Mouse (Mus musculus) intestine, postnatal 0 days (tissue): ENCODE measurements around the gene Cers1. TPM values are rescaled to one million over a fixed set of nuclear protein-coding genes. Genes with fewer than 3 reads are reported as not detected.

Source experiments
- ATAC-seq: fragments of 200-750 bp; cut with Nextera tagmentation; 2 replicates; pipeline ENCODE4 v1.8.0; 2017; ENCODE audit warnings: mild to moderate bottlenecking, moderate TSS enrichment, moderate library complexity
- H3K27ac ChIP-seq: fragments of 300-500 bp; sonication (generic); 2 replicates; pipeline ENCODE4 v1.5.1; 2014; ENCODE audit warnings: mild to moderate bottlenecking, low read depth, low read length, moderate library complexity
- H3K27me3 ChIP-seq: fragments of 300-500 bp; sonication (generic); replicated peaks from 2 replicates; pipeline ENCODE4 v1.6.1; 2014; ENCODE audit warnings: low read length, mixed read lengths; ENCODE audit not compliant: control insufficient read depth, insufficient read depth
- H3K36me3 ChIP-seq: fragments of 300-500 bp; sonication (generic); 2 replicates; pipeline ENCODE4 v1.6.1; 2014; ENCODE audit warnings: mild to moderate bottlenecking, moderate library complexity; ENCODE audit not compliant: control insufficient read depth, insufficient read depth
- H3K4me1 ChIP-seq: fragments of 300-500 bp; sonication (generic); replicated peaks from 2 replicates; pipeline ENCODE4 v1.6.1; 2014; ENCODE audit warnings: antibody characterized with exemption, low read length, mixed read lengths; ENCODE audit not compliant: control insufficient read depth, insufficient read depth
- H3K4me2 ChIP-seq: fragments of 300-500 bp; sonication (generic); replicated peaks from 2 replicates; pipeline ENCODE4 v1.6.1; 2014; ENCODE audit warnings: low read depth, mild to moderate bottlenecking, moderate library complexity
- H3K4me3 ChIP-seq: fragments of 300-500 bp; sonication (generic); 2 replicates; pipeline ENCODE4 v1.5.1; 2014; ENCODE audit warnings: low read depth, low read length
- H3K9ac ChIP-seq: fragments of 300-500 bp; sonication (generic); 2 replicates; pipeline ENCODE4 v1.6.1; 2014; ENCODE audit warnings: mild to moderate bottlenecking, low read depth, low read length
- H3K9me3 ChIP-seq: fragments of 300-500 bp; sonication (generic); 2 replicates; pipeline ENCODE4 v1.6.1; 2016; ENCODE audit warnings: mixed run types; ENCODE audit not compliant: control insufficient read depth
- CTCF ChIP-seq: sonication (generic); IDR thresholded peaks from 2 replicates; pipeline ENCODE4 v1.5.1; 2016; ENCODE audit warnings: low read depth, mild to moderate bottlenecking, control low read depth, antibody characterized with exemption, moderate library complexity
- WGBS: fragments of 180-500 bp; shearing (Covaris S2); extraction: QIAGEN DNeasy Blood & Tissue Kit; methylation state at CpG from one replicate; pipeline ENCODE4 v1.1.7; 2014; 5-methylcytosine and 5-hydroxymethylcytosine counted together
- polyA plus RNA-seq: library from polyadenylated mRNA; unstranded; fragments of >200 nt; fragmentation: Nextera tagmentation; extraction: Ambion mirVana; gene quantifications from 2 replicates; pipeline ENCODE4 v1.2.1, GENCODE M21; 2015

Gene Cers1
- polyA plus RNA-seq, 1 experiment from 2014 or later = 1.7 TPM

- Histone ChIP-seq H3K4me2 (peak overlapping the region; percentile 64), H3K9me3 (no peaks in the 10 kb centered on the region), H3K9ac (0 out of 2 replicates have a peak overlapping the region, but pooled peaks have one; percentile 12), H3K4me1 (0 out of 2 replicates have a peak, but pooled peaks cover 3% of the 10 kb centered on the region), H3K27ac (no peak overlapping the region), H3K27me3 (peaks cover 62% of the 10 kb centered on the region), H3K4me3 (peak overlapping the region; percentile 42), H3K36me3 (no peaks in the 10 kb centered on the region)
- no peak for TF ChIP-seq CTCF
- WGBS = 1% methylated on average over 48 of the region's 53 CpGs
- ATAC-seq = peak; percentile 49
Measured at GRCm38 (mm10) chr8:70374318-70374927, 58.8 kb downstream of the Cers1 start.

DNA sequence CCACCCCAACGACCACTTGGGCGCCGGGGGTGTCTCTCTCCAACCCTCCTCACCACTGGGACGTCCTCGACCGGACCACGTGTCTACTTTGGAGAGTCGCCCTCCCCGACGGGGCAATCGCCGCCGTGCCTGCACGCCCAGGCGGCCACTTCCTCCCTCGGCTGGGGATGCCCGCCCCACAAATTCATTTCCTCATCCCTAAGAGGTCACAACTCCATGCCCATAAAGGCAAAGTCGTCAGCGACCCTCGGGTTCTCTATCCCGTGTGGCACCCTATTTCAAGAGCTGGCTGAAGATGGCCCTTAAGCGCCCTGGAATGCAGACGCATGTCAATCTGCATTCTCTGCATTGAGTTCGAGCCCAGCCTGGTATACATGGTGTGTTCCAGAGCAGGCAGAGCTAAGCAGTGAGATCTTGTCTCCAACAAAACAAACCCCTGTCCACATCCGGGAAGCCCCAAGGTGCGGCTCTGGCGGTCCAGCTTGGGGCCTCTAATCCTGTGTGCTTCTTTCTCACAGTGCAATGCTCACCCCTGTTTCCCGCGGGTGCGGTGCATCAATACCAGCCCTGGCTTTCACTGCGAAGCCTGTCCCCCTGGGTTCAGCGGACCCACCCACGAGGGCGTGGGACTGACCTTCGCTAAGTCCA lies 59.8 kb downstream of the Cers1 start:
- H3K4me3 ChIP-seq = peak overlapping the region; percentile 42
- H3K27ac ChIP-seq = no peak overlapping the region
- 0 out of 2 replicates have a peak, but pooled peaks cover 3% of the 10 kb centered on the region for H3K4me1 ChIP-seq
- H3K4me2 ChIP-seq = peak overlapping the region; percentile 64
- no peak overlapping the region for H3K9ac ChIP-seq
- no peaks in the 10 kb centered on the region for H3K36me3 ChIP-seq
- peaks cover 62% of the 10 kb centered on the region for H3K27me3 ChIP-seq
- ATAC-seq = no peak; the same call in 1 of the 2 replicates
- no peak for TF ChIP-seq CTCF
- H3K9me3 ChIP-seq = no peaks in the 10 kb centered on the region
- WGBS = 6% methylated on average over 35 of the region's 35 CpGs

DNA sequence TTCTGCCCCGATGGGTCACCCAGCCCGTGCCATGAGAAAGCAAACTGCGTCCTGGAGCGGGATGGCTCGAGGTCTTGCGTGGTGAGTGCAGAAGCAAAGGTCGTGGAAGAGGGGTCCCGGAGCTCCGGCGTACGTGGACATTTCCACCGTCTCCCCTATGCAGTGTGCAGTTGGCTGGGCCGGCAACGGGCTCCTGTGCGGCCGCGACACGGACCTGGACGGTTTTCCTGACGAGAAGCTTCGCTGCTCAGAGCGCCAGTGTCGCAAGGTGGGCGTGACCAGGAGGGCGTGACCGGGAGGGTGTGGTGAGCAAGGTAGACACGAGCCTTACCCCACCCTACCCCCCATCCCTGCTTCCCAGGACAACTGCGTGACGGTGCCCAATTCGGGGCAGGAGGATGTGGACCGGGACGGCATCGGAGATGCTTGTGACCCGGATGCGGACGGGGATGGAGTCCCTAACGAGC lies 60.7 kb downstream of the Cers1 start:
- Histone ChIP-seq H3K36me3 (no peaks in the 10 kb centered on the region), H3K9ac (no peak overlapping the region), H3K9me3 (no peaks in the 10 kb centered on the region), H3K4me3 (peak overlapping the region; percentile 13), H3K4me1 (0 out of 2 replicates have a peak, but pooled peaks cover 3% of the 10 kb centered on the region), H3K27ac (no peak overlapping the region), H3K27me3 (peaks cover 62% of the 10 kb centered on the region), H3K4me2 (peak overlapping the region; percentile 41)
- no peak for TF ChIP-seq CTCF
- no peak for ATAC-seq
- WGBS = 7% methylated on average over 37 of the region's 37 CpGs

DNA sequence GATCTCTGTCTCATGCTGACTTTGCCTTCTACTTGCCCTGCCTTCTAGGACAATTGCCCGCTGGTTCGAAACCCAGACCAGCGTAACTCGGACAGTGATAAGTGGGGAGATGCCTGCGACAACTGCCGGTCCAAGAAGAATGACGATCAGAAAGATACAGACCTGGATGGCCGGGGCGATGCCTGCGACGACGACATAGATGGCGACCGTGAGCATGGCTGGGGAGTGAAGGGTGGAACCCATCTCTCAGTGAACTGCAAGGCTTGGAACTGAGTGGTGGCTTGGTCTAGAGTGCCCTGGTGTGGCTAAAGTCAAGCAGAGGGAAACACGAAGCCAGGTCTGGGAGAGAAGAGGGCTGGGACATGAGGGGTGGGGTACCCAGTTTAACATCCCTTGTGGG lies 61.5 kb downstream of the Cers1 start:
- 0 out of 2 replicates have a peak, but pooled peaks cover 3% of the 10 kb centered on the region for H3K4me1 ChIP-seq
- no peak for ATAC-seq
- no peaks in the 10 kb centered on the region for H3K36me3 ChIP-seq
- H3K4me3 ChIP-seq = no peak overlapping the region
- WGBS = 22% methylated on average over 15 of the region's 15 CpGs
- H3K9me3 ChIP-seq = no peaks in the 10 kb centered on the region
- peak; percentile 45 for TF ChIP-seq CTCF
- H3K27ac ChIP-seq = no peak overlapping the region
- no peak overlapping the region for H3K4me2 ChIP-seq
- H3K27me3 ChIP-seq = peaks cover 62% of the 10 kb centered on the region
- no peak overlapping the region for H3K9ac ChIP-seq

GRCm38 (mm10) chr8:70380069-70380468 lies 64.5 kb downstream of the Cers1 start:
- no peak overlapping the region for H3K4me3 ChIP-seq
- no peak for ATAC-seq
- peaks cover under 1% of the 10 kb centered on the region; the same call in 1 of the 2 replicates for H3K36me3 ChIP-seq
- no peaks in the 10 kb centered on the region for H3K4me1 ChIP-seq
- no peak for TF ChIP-seq CTCF
- H3K27me3 ChIP-seq = peaks cover 35% of the 10 kb centered on the region
- no peak overlapping the region for H3K9ac ChIP-seq
- H3K27ac ChIP-seq = no peak overlapping the region
- H3K4me2 ChIP-seq = no peak overlapping the region
- H3K9me3 ChIP-seq = no peaks in the 10 kb centered on the region
- 79% methylated on average over 12 of the region's 12 CpGs for WGBS

Other genes with a start within 250 kb of the Cers1 start
- 305 and 315 TPM in 2 replicates for gene Tm6sf2, start 242.9 kb upstream of the Cers1 start, polyA plus RNA-seq
- gene Hapln4, start 232.3 kb upstream of the Cers1 start, polyA plus RNA-seq = not detected in 2 replicates
- gene Ncan, start 194.9 kb upstream of the Cers1 start, polyA plus RNA-seq = 0.31 and 0.39 TPM in 2 replicates
- gene Nr2c2ap, start 184.4 kb upstream of the Cers1 start, polyA plus RNA-seq = 44.0 and 44.1 TPM in 2 replicates
- gene Rfxank, start 176.6 kb upstream of the Cers1 start, polyA plus RNA-seq = 11.1 and 11.2 TPM in 2 replicates
- gene Borcs8, start 176.3 kb upstream of the Cers1 start, polyA plus RNA-seq = 29.2 and 32.5 TPM in 2 replicates
- gene Mef2b, start 176.1 kb upstream of the Cers1 start, polyA plus RNA-seq = 0.12 TPM in 1 of 2 replicates, not detected in the other
- 40.0 and 42.0 TPM in 2 replicates for gene Tmem161a, start 143.4 kb upstream of the Cers1 start, polyA plus RNA-seq
- 12.0 and 12.2 TPM in 2 replicates for gene Slc25a42, start 103.5 kb upstream of the Cers1 start, polyA plus RNA-seq
- 8.0 and 11.5 TPM in 2 replicates for gene Sugp2, start 81.5 kb upstream of the Cers1 start, polyA plus RNA-seq
- 10.0 and 11.2 TPM in 2 replicates for gene Armc6, start 81.3 kb upstream of the Cers1 start, polyA plus RNA-seq
- 18.5 and 18.7 TPM in 2 replicates for gene Homer3, start 32.9 kb upstream of the Cers1 start, polyA plus RNA-seq
- gene Ddx49, start 13.3 kb upstream of the Cers1 start, polyA plus RNA-seq = 32.9 and 34.5 TPM in 2 replicates
- 338 and 383 TPM in 2 replicates for gene Cope, start 13.3 kb upstream of the Cers1 start, polyA plus RNA-seq
- 0.38 TPM in 1 of 2 replicates, not detected in the other for gene Gdf1, start 14.0 kb downstream of the Cers1 start, polyA plus RNA-seq
- 9.7 and 10.1 TPM in 2 replicates for gene Upf1, start 37.5 kb downstream of the Cers1 start, polyA plus RNA-seq
- 0.25 and 0.41 TPM in 2 replicates for gene Comp, start 57.8 kb downstream of the Cers1 start, polyA plus RNA-seq
- gene Crtc1, start 123.8 kb downstream of the Cers1 start, polyA plus RNA-seq = 8.1 and 9.2 TPM in 2 replicates
- gene Klhl26, start 161.2 kb downstream of the Cers1 start, polyA plus RNA-seq = 9.3 and 10.5 TPM in 2 replicates
- gene Tmem59l, start 171.6 kb downstream of the Cers1 start, polyA plus RNA-seq = 2.3 and 2.4 TPM in 2 replicates
- gene Crlf1, start 177.4 kb downstream of the Cers1 start, polyA plus RNA-seq = 0.61 and 0.81 TPM in 2 replicates
- gene Rex1bd, start 191.0 kb downstream of the Cers1 start, polyA plus RNA-seq = 145 and 148 TPM in 2 replicates
- gene Uba52, start 195.0 kb downstream of the Cers1 start, polyA plus RNA-seq = 805 and 863 TPM in 2 replicates
- gene Fkbp8, start 211.9 kb downstream of the Cers1 start, polyA plus RNA-seq = 199 and 203 TPM in 2 replicates
- 46.4 and 52.1 TPM in 2 replicates for gene Kxd1, start 212.2 kb downstream of the Cers1 start, polyA plus RNA-seq
- 11.8 and 13.0 TPM in 2 replicates for gene Ell, start 223.7 kb downstream of the Cers1 start, polyA plus RNA-seq